Mouse (Mus musculus) MEL (cell line): ENCODE measurements around the gene Comt. TPM values are rescaled to one million over a fixed set of nuclear protein-coding genes. Genes with fewer than 3 reads are reported as not detected.

ENCODE experiments used
- DNase-seq: peaks from one replicate; pipeline ENCODE4 v3.0.0; 2011; ENCODE audit warnings: low read depth, low spot score
- H3K27ac ChIP-seq: 2 replicates; pipeline ENCODE4 v1.5.1; 2012; ENCODE audit warnings: low read depth, mild to moderate bottlenecking, control low read depth, low read length, moderate library complexity; ENCODE audit not compliant: control insufficient read depth
- H3K27me3 ChIP-seq, 2 experiments: fragments of 150-350 bp in 1 of 2; sonication (generic) in 1 of 2; 2 replicates each; pipeline ENCODE4 v1.6.1; 2012; ENCODE audit warnings: low read length in 2 of 2, mild to moderate bottlenecking in 2 of 2, improper control_type of control experiment in 1 of 2, moderate library complexity in 1 of 2; ENCODE audit not compliant: insufficient read depth in 2 of 2, control insufficient read depth in 1 of 2
- H3K36me3 ChIP-seq, 2 experiments: 2 replicates each; pipeline ENCODE4 v1.6.1; 2012 to 2014; ENCODE audit warnings: low read length in 2 of 2, improper control_type of control experiment in 1 of 2, inconsistent platforms in 1 of 2, mild to moderate bottlenecking in 1 of 2; ENCODE audit not compliant: insufficient read depth in 2 of 2, control insufficient read depth in 1 of 2
- H3K4me1 ChIP-seq, 2 experiments: fragments of 150-350 bp in 1 of 2; sonication (generic) in 1 of 2; 2 replicates each; pipeline ENCODE4 v1.6.1; 2012; ENCODE audit warnings: low read length in 2 of 2, improper control_type of control experiment in 1 of 2, mild to moderate bottlenecking in 1 of 2; ENCODE audit not compliant: insufficient read depth in 2 of 2, control insufficient read depth in 1 of 2
- H3K4me3 ChIP-seq, 2 experiments: fragments of 150-350 bp in 1 of 2; sonication (generic) in 1 of 2; 2 replicates each; pipeline ENCODE4 v1.5.1; 2012; ENCODE audit warnings: low read depth in 2 of 2, low read length in 2 of 2, mild to moderate bottlenecking in 2 of 2, moderate library complexity in 2 of 2, control low read depth in 1 of 2, improper control_type of control experiment in 1 of 2; ENCODE audit not compliant: control insufficient read depth in 1 of 2, insufficient read depth in 1 of 2
- H3K79me2 ChIP-seq: 2 replicates; pipeline ENCODE4 v1.6.1; 2012; ENCODE audit warnings: mild to moderate bottlenecking, low read length, moderate library complexity; ENCODE audit not compliant: control insufficient read depth, poor library complexity, insufficient read depth
- H3K9ac ChIP-seq: 2 replicates; pipeline ENCODE4 v1.6.1; 2012; ENCODE audit warnings: low read depth, mild to moderate bottlenecking, control low read depth, low read length, moderate library complexity; ENCODE audit not compliant: control insufficient read depth, poor library complexity, severe bottlenecking
- H3K9me3 ChIP-seq: fragments of 150-350 bp; sonication (generic); replicated peaks from 2 replicates; pipeline ENCODE4 v1.6.1; 2012; ENCODE audit warnings: mild to moderate bottlenecking, low read length, improper control_type of control experiment, moderate library complexity; ENCODE audit not compliant: insufficient read depth
- CTCF ChIP-seq, 3 experiments: IDR thresholded peaks in 2 of 3; conservative IDR thresholded peaks in 1 of 3; 2 replicates each; pipeline ENCODE4 v1.5.1; 2011 to 2012; ENCODE audit warnings: low read length in 3 of 3, low read depth in 2 of 3, mild to moderate bottlenecking in 2 of 3, improper control_type of control experiment in 1 of 3, inconsistent platforms in 1 of 3, mixed read lengths in 1 of 3, moderate library complexity in 1 of 3; ENCODE audit not compliant: control insufficient read depth in 1 of 3, insufficient read depth in 1 of 3, poor library complexity in 1 of 3, severe bottlenecking in 1 of 3
- EP300 ChIP-seq, 2 experiments: IDR thresholded peaks; 2 replicates each; pipeline ENCODE4 v1.6.1; 2011; ENCODE audit warnings: improper control_type of control experiment in 2 of 2, low read length in 2 of 2, low read depth in 1 of 2, mild to moderate bottlenecking in 1 of 2
- ETS1 ChIP-seq: IDR thresholded peaks from 2 replicates; pipeline ENCODE4 v1.6.1; 2012; ENCODE audit warnings: low read depth, mild to moderate bottlenecking, inconsistent platforms, low read length, improper control_type of control experiment, moderate library complexity
- GATA1 ChIP-seq: IDR thresholded peaks from 2 replicates; pipeline ENCODE4 v1.6.1; 2011; ENCODE audit warnings: low read depth, low read length, improper control_type of control experiment
- MAX ChIP-seq: IDR thresholded peaks from 2 replicates; pipeline ENCODE4 v1.6.1; 2011; ENCODE audit warnings: low read length, improper control_type of control experiment
- NELFE ChIP-seq: IDR thresholded peaks from 2 replicates; pipeline ENCODE4 v1.6.1; 2011; ENCODE audit warnings: low read depth, low read length, improper control_type of control experiment
- POLR2A ChIP-seq, 2 experiments: IDR thresholded peaks; 2 replicates each; pipeline ENCODE4 v1.6.1; 2011 to 2012; ENCODE audit warnings: low read length in 2 of 2, mild to moderate bottlenecking in 2 of 2, control low read depth in 1 of 2, improper control_type of control experiment in 1 of 2, low read depth in 1 of 2, moderate library complexity in 1 of 2; ENCODE audit not compliant: control insufficient read depth in 1 of 2, insufficient read depth in 1 of 2, poor library complexity in 1 of 2
- POLR2AphosphoS5 ChIP-seq: IDR thresholded peaks from 2 replicates; pipeline ENCODE4 v1.6.1; 2012; ENCODE audit warnings: low read depth, borderline replicate concordance, mild to moderate bottlenecking, inconsistent platforms, low read length, moderate library complexity, mixed read lengths
- SIN3A ChIP-seq: IDR thresholded peaks from 2 replicates; pipeline ENCODE4 v1.6.1; 2012; ENCODE audit warnings: low read length, improper control_type of control experiment, inconsistent platforms
- SMC3 ChIP-seq: IDR thresholded peaks from 2 replicates; pipeline ENCODE4 v1.6.1; 2011; ENCODE audit warnings: low read depth, low read length, improper control_type of control experiment
- TAL1 ChIP-seq: IDR thresholded peaks from 2 replicates; pipeline ENCODE4 v1.6.1; 2012; ENCODE audit warnings: mild to moderate bottlenecking, inconsistent platforms, low read length, moderate library complexity, mixed read lengths
- UBTF ChIP-seq: IDR thresholded peaks from 2 replicates; pipeline ENCODE4 v1.6.1; 2012; ENCODE audit warnings: low read depth, mild to moderate bottlenecking, inconsistent platforms, low read length, improper control_type of control experiment, moderate library complexity, borderline replicate concordance; ENCODE audit not compliant: insufficient read depth
- polyA plus RNA-seq, 2 experiments: library from polyadenylated mRNA; stranded (reverse) in 1 of 2; unstranded in 1 of 2; fragments of >175 nt in 1 of 2; fragments of >200 nt in 1 of 2; gene quantifications; 2 replicates each; pipeline versions ENCODE4 v1.2.1 to v1.2.4; 2012; ENCODE audit warnings: low replicate concordance in 2 of 2, low read depth in 1 of 2; ENCODE audit not compliant: insufficient read length in 2 of 2, insufficient read depth in 1 of 2, missing spikeins in 1 of 2
- total RNA-seq: library from RNA; depleted of rRNA; stranded (reverse); fragments of 300-350 nt; gene quantifications from 2 replicates; pipeline ENCODE4 v1.2.3, GENCODE M21; 2012

Comt gene
- total and polyA plus RNA-seq, 3 experiments, result 62.5 to 71.8 TPM; not detected in 1

GRCm38 (mm10) chr16:18449005-18449404 is 22.4 kb upstream of the Comt start:
- H3K27ac ChIP-seq, result no peak overlapping the region
- H3K27me3 ChIP-seq, result no peaks in the 10 kb centered on the region
- no peak overlapping the region for H3K4me3 ChIP-seq
- H3K36me3 ChIP-seq, result peaks cover 0 to 4% of the 10 kb centered on the region in 2 experiments; a peak in 1 of 4 replicates
- H3K9ac ChIP-seq, result no peak overlapping the region
- DNase-seq, result no peak
- H3K79me2 ChIP-seq, result no peaks in the 10 kb centered on the region
- TF ChIP-seq SIN3A (no peak), NELFE (no peak), MAX (no peak), POLR2AphosphoS5 (no peak), TAL1 (no peak), EP300 (IDR thresholded peaks at IDR 0.05; ENCODE audit: low read depth in 1 of 2, low read length in 2 of 2) (no peak), POLR2A (IDR thresholded peaks at IDR 0.05; ENCODE audit: control insufficient read depth in 1 of 2, insufficient read depth in 1 of 2, low read depth in 1 of 2, low read length in 2 of 2, poor library complexity in 1 of 2) (no peak), SMC3 (no peak)
- TF ChIP-seq, all 39 proteins: peak for 0
- H3K9me3 ChIP-seq, result no peaks in the 10 kb centered on the region
- H3K4me1 ChIP-seq, result no peaks in the 10 kb centered on the region

- H3K4me3 ChIP-seq, result no peak overlapping the region
- no peak for DNase-seq
- no peaks in the 10 kb centered on the region for H3K9me3 ChIP-seq
- H3K9ac ChIP-seq, result no peak overlapping the region
- no peak overlapping the region for H3K27ac ChIP-seq
- peaks cover 0 to 4% of the 10 kb centered on the region in 2 experiments; a peak in 1 of 4 replicates for H3K36me3 ChIP-seq
- H3K4me1 ChIP-seq, result no peaks in the 10 kb centered on the region
- no peaks in the 10 kb centered on the region for H3K79me2 ChIP-seq
- H3K27me3 ChIP-seq, result no peaks in the 10 kb centered on the region
- TF ChIP-seq SMC3 (no peak), ETS1 (no peak), CTCF (IDR thresholded peaks at IDR 0.05 in 2 of 3, conservative IDR thresholded peaks at IDR 0.05 in 1 of 3; ENCODE audit: control insufficient read depth in 1 of 3, insufficient read depth in 1 of 3, low read depth in 2 of 3, low read length in 3 of 3, poor library complexity in 1 of 3, severe bottlenecking in 1 of 3) (no peak), GATA1 (no peak)
Measured at GRCm38 (mm10) chr16:18448104-18448503, 21.5 kb upstream of the Comt start.

GRCm38 (mm10) chr16:18447243-18447642 is 20.6 kb upstream of the Comt start:
- Histone ChIP-seq H3K27me3 (no peaks in the 10 kb centered on the region), H3K79me2 (no peaks in the 10 kb centered on the region), H3K4me3 (no peak overlapping the region), H3K27ac (no peak overlapping the region), H3K9me3 (no peaks in the 10 kb centered on the region)
- no peak for TF ChIP-seq POLR2A (IDR thresholded peaks at IDR 0.05; ENCODE audit: control insufficient read depth in 1 of 2, insufficient read depth in 1 of 2, low read depth in 1 of 2, low read length in 2 of 2, poor library complexity in 1 of 2)
- no peak for TF ChIP-seq UBTF
- TF ChIP-seq, all 39 proteins: peak for 0
- Histone ChIP-seq H3K4me1 (no peaks in the 10 kb centered on the region), H3K36me3 (peaks cover 0 to 4% of the 10 kb centered on the region in 2 experiments; a peak in 1 of 4 replicates), H3K9ac (no peak overlapping the region)
- no peak for DNase-seq
